Mouse (Mus musculus) spleen, postnatal 4 days (tissue): ENCODE results near the gene Sorbs1.

Experiments
- DNase-seq, 2 experiments: peaks; one replicate each; pipeline ENCODE4 v3.0.0; 2022; ENCODE audit warnings: low spot score in 2 of 2

Sorbs1 gene

DNA sequence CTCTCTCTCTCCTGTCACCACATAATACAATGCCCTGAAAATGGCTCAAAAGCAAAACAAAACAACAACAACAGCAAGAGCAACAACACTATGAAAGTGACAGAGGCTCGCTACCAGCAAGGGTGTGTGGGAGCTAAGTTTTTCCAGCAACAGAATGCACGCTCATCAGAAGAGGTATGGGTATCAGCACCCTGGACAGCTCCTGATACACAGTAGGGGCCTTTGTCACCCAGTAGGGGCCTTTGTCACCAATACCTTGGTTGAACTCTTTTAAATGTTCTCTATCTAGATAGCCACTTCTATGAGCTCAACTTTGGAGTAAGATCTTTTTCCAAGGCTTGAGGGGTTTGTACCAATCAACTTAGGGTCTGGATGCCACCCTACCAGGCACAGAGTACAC, 138.9 kb downstream of the Sorbs1 start:
- DNase-seq = no peak

DNA sequence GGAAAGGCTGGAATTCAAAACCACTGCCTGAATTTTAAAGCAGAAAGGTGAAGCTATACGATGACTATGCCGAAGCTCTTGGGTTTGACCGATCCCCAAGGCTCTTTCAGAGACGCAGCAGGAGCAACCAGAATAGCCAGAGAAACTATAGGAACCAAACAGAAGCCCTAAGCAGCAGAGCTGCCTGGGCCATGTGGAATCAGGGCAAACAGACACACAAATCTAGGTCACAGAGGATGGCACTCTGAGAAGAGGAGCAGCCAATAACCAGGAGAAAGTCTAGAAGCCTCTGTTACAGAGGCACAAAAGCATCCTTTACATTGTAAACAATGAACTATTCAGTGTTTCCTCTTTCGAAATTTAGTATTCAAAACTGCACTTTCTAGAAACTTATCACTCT, 140.9 kb downstream of the Sorbs1 start:
- no peak for DNase-seq

DNA sequence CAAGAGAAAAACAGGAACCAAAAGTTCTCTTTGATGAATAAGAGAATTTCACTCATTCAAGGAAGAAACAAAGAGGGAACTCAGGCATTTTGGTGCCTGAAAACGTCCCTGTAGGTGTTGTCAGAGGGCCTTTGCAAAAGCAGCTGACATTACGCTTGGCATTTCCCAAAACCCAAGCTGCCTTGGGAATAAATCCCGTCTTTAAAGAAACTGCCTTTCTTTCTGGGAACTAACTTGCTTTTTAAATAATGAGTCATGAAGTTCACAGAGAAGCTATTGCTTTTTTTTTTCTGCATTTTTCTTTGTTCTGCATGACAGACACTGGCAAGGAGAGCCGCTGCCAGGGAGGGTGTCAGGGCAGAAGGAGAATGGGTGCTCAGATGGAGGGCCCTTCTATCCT, 141.7 kb downstream of the Sorbs1 start:
- DNase-seq = no peak

DNA sequence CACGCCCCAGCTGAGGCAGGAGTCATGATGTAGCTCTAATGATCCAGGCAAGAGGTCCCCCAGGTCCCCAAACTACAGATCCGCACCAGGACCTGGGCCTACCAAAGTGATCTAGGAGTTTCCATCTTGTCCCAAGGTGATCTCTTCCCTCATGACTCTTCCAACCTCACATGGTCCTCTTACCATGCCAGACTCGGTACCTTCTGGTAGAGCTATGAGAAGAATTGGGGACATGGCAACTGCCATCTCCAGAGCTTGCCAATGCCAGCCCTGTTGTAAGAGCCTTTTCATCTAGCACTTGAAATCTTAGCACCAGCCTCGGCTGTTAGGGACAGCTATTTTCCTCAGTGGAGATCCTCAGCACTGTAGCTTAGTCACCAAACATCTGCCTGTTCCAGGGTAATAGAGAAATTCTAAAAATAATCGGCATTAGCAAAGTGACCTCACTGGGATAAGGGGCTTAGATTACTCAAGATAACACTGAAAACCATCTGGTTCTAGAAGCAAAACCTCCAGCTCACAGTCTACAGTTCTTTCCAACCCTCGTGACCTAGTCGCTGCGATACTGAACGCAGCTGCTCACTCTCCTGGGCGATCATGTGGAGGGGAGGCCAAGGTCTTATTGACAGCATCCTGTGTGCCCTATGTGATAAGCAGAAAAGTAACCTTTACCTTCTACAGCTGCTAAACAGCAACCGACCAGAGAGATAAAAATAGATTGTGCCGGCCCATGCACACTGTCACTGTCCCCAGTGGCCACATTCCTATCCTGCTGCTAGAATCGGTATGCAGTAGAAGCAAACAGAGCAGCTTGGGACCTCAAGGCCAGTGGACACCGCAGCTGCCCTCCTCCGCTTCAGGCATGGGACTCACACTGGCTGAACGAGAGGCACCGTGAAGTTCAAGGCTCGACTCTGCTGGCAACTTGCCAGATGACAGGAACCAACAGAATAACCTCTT, 143.4 kb downstream of the Sorbs1 start:
- no peak for DNase-seq

DNA sequence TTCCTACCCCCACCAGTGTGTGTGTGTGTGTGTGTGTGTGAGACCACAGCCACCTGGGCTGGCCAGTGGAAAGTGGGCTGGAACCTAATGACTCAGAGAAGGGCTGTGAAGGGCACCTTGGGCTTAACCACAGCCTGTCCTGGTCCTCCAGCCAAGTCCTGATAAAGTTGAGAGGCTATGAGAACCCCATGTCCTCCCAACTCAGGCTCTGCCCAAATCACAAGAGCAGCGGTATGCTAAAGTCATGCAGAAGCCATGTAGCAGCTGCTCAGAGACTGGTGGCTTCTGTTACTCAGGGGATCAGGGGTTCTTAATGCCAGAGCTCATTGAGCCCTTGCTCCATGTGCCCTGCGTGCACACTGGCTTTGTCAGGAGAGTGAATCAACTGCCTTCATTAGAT, 145.1 kb downstream of the Sorbs1 start:
- DNase-seq = no peak

DNA sequence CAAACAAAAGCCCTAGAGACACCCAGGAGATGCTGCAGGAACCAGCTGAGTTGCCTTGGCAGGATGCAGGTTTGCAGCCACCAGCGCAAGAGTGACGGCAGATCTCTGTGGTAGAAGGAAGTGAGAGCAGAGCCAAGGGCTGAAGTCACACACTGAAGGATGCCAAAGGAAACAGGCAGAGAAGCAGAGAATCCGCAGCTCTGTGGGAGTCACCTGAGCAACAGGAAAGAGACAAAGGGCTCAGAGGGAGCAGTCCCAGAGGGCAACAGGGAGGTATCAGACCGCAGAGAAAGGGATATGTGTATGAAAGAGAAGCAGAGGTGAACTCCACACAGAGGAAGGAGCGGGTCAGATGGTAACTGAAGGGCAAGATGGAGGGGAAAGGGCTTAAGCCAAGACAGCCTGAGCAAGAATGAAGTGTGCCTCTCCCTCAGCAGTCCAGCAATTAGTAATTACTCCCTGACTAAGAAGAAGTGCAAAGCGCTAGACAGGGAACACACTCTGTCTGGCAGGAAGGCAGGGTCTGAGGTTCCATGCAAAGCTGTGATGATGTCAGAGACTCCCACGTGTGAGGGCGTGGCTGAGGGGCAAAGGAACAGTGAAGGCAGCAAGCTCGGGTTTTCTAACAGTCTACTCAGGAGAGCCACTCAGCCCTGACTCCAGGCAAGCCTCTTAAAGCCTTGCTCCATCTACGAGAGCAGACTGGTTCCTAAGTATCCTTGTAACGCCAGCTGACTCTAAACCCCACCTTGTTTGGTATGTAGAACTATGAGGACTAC, 147.2 kb downstream of the Sorbs1 start:
- peak in 1 of 2 experiments; percentile 33 for DNase-seq

DNA sequence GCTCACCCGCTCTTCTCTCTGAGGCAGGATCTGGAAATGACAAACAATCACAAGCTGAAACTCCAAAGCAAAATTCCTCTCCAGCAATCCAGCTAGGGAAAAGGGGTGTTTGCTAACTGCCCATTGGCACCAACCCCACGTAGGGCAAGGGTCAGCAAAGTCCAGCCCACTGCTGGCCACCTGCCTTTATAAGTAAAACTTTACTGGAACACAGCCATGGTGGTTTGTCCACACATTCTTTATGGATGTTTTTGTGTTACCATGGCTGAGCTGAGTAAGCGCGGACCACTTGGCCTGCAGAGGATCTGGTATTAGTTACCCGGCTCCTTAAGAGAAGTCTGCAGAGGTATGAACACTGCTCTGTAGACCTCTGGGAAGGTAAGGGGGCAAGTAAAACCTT, 148.4 kb downstream of the Sorbs1 start:
- no peak for DNase-seq

DNA sequence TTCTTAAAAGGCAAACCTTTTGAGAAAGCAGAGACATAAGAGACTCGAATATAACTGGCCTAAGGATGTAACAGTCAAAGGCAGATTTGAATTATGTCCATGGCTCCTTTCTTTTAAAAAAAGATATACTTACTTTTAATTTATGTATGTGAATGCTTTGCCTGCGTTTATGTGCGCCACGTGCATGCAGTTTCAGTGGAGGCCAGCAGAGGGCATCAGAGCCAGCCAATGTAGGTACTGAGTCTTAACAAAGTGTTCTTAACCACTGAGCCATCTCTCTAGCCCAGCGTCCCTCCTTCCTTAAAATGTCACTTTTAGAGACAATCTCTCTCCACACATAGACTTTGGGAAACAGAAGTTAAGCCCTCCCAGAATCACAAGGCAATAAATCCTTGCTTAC, 150.1 kb downstream of the Sorbs1 start:
- DNase-seq = no peak

DNA sequence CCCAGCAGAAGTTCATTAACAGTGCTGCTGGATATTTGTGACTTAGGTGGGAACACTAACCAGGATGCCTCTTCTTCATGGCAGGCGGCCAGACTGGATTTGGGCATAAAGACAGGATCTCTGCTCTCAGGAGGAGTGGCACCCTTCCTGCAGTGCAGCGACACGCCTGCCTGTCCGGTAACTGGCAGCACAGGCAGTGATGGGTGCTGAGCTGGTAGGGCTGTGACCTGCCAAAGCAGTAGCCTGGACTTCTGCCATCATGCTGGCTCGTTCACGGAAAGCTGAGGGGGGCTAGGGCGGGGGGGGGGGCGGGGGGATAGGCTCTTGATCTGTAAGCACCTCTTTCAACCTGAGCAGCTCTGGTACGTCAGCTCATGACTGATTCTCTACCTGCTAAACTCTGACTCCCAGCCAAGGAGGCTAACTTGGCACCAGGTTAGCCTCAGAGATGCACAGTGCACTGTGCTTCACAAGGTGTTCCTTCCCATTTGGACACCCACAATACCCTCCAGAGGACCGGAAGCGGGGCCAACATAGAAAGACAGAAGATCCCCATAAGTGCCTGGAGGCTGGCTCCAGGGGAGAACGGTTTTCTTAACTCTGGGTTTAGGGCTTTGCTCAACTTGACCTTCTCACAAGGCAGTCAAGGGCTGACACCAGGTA, 151.2 kb downstream of the Sorbs1 start:
- DNase-seq = no peak

DNA sequence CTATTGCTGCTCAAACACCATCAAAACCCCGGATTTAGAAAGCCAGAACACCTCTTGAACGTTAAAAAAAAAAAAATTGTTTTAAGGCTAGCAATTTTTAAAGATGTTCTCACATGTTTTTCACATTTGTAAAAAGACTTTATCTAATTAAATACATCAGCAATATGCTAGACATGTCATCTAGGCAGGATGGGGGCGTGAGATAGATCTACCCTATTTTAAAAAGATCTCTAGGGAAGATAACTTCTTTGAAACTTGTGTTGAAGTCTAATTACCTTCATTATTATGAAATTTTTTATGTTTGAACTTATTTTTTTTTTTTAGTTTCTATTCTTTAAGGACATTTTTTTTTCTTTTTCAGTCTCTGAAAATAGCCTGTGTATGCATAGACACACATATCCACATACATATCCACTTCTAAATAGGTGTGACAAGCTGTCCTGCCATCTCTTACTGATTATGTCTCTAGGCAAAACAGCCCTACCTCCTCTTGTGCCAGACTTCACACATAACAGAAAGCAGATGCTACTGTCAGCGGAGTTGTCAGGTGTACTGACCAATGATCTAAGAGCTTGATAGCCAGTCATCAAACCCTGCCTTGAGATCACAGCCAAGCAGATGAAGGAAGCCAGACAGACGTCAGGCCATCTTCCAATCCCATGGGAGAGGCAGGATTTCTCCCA, 153.7 kb downstream of the Sorbs1 start:
- DNase-seq = no peak

DNA sequence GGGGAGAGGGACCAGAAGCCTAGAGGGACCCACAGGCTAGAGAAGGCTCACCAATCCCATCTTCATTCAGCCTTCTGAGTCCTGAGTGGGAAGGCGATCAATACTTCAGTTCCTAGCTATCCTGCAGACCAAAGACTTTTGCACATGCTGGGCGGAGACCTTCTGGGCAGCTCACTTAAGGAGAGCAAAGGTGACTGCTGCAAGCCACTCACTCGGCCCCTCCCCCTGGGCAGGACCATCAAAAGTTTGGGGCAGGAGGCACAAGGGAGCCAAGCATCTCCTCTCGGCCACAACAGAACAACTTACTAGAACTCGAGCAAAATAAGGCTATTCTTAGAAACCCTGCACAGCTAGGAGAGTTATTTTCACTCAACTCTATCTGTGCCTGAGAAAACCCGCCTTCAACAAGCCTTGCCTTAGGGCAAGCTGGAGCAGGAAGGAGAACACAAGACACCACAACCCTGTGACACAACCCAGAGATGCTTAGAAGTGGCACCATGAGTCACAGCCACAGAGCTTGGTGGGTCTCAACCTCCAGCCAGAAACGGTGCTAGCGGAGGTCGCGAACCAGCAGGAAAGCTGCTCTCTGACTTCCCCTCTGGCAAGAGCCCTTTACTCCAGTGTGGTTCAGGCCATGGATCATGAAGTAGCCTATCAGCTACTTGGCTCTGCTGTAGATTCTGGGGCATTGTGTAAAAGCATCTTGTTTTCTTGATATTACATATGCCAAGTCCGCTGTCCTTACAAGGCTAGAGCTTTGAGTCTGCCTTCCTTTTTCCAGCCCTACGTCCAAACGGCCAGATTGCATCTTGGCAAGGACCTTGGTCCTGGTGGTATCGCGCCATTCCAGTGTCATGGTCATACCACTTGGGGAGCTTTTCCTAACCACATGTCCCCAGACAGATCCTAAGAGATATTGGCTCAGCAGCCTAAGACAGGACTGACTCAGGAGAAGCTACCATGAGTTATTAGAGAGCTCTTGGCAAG, 156.8 kb downstream of the Sorbs1 start:
- DNase-seq = no peak

DNA sequence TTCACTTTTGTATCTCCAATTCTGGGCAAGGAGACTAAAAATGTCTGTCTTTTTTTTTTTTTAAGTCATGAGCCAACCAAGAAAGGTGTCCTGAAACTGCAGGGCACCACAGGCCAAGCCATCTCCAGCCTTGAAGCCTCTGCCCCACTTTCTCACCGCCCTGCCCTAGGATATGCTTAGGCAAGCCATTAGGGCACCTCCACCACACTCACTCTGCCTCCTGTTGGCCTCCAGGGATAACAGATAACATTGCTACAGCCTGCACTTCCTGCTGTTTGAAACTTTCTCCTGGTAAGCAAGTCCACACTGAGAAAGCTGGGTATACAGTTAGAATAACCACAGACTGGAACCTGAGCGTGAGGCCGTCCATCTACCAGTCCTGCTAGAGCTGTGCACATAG, 158.5 kb downstream of the Sorbs1 start:
- no peak for DNase-seq

DNA sequence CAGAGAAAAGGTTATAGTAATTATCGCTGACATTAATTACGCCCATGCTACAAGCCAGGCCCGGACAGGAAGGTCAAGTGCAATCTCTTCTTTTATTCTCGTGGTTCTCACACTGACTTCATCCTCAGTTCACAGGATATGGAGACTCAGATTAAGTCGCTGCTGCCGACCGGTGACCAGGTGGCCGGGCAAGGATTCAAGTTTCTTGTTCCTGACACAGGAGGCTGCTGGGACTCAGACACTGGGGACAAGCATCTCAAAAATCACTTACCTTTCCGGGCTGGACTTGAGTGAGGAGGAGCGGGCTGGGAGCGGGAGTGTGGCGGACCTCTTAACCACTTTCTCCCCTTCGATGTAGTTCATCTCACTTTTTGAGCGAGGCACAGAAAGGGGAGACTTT, 161.6 kb downstream of the Sorbs1 start:
- no peak for DNase-seq

DNA sequence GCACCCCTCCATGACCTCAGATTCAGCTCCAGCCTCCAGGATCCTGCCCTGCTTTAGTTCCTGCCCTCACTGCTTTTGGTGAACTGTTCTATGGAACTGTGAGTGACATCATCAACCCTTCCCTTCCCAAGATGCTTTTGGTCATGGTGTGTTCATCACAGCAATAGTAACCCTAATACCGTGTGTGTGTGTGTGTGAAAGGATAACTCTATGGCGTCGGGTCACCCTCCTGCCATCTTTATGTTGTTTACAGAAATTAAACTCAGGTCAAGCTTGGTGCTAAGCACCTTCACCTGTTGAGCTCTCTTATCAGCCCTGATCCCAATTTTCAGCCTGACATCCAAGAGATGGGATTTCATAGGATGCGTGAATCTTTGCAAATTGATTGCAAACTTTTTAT, 162.7 kb downstream of the Sorbs1 start:
- DNase-seq = no peak

DNA sequence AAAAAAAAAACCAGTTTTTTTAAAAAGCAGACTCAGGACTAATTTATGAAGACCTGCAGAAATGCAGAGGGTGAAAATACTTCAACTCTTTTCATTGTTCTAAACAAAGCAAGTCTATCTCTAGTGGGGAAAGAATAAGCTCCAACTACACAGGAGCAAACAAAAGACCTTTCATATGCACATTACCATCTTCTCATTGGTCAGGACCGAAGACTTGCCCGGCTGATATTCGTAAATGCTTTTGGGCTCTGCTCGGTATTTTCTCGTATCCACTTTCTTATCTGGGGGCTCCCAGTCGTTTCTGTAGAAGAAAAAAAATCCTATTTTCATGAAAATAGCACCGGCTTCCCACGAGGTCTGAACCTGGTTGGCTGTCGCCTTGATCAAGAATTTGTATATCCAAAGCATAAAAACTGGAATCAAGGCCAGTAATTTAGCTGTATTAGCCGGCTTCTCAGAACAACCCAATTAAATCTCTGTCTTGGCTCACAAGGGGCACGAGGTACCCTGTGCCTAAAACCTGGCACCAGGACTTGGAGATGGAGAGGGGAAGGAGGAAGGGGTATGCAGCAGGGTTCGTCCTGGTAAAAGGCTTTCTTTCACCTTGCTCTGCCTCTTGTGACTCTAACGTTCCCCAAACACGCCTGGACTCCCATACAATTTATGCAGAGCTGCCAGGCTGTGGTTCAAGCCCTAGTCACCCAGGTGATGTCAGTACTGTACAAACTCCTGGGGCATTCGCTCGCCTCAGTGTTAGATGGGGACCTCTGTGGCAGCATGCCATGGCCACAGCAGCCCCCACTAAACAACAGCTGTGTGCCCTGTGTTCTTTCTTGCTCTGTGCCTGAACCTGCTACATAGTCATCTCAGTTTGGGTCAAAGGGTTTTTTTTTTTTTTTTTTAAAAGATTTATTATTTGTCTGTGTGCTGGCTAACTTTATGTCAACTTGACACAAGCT, 163.6 kb downstream of the Sorbs1 start:
- DNase-seq = no peak

DNA sequence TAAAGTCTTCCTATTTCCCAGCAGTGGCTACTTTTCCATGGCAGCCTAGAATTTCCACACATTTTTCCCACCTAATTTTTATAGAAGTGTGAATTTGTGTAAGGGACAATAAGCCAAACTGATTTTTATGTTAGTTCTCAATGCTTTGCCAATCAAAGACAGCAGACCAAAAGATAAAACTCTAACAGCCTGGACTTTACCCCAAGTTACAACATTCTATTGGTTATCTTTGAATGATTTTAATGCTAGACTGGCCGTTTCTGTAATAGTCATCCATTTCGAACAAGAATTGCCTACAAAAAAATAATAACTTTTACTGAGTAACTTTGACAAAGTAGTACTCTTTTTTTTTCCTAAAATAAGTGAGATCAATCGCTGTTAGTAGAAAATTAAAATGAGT, 164.3 kb downstream of the Sorbs1 start:
- no peak for DNase-seq

DNA sequence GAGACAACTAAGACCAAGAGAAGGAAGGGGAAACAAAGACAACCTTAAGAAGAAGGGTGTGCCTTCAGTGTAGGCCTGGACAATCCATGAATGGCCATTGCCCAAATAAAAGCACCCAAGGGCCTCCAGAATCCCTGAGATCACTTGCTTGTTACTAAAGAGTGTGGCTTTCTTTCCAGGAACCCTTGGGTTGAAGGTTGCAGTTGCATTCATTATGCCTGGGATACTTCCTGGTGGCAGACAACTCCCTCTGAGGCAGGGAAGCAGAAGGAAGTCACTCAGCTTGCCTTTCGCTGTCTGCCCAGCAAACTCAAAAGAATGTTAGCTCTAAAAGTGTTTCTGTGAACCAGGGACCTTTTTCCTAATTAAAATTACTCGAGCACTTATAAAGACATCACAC, 164.9 kb downstream of the Sorbs1 start:
- DNase-seq = no peak

DNA sequence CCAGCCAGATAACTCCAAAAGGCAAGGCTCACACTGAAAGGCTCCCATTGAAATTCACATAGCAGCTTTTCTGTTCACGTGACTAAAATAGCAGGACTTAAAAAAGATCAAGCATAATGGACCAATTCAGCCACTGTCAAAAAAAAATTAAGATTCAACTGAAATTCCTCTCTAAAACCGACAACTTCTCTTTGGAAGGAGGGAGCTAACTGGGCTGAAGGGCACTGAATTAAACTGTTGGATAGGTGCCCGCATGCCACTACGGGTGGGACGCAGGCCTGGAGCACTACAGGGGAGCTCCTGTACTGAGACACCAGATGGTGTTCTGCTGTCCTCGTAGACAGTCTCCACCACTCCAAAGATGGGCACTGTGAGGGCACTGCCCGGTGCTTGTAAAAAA, 165.4 kb downstream of the Sorbs1 start:
- no peak for DNase-seq

DNA sequence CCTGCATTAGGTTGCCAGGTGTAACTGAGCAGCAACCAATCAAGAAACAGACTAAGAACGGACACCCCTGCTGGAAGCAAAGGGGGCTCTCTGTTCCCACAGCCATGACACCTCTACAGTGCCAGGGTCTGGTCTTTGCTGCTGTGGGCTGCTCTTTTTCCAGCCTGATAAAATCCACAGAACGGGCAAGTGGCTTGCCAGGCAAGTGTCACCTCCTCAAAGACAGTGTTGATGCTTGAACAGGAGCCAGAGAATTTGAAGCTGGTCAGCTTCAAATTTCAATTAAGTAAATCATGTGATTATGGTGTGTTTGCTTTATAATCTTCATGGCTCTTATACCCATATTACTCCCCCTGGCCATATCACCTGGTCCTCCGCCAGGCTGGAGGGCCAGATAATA, 166.7 kb downstream of the Sorbs1 start:
- no peak for DNase-seq
